In genomic region chr1:39887997-39888396, GRCm38 (mm10) we compare ENCODE assay signal across 26 mouse cellular contexts. TPM values are rescaled to one million over a fixed set of nuclear protein-coding genes. Genes with fewer than 3 reads are reported as not detected.
DNase-seq lines count a peak whose midpoint lies in the region; ATAC-seq lines count a peak whose summit lies in the region.
"Had no signal": no experiment of that assay in that cellular context is flagged by ENCODE, and none has a peak within 500 bp of the region (broad histone marks: within the 10 kb centered on the region; RNA-seq: fewer than 3 reads in every experiment).

No protein-coding gene starts in this region.

- H3K36me3 ChIP-seq in kidney, embryonic 15.5 days, result no peaks in the 10 kb centered on the region
- H3K36me3 ChIP-seq in intestine, embryonic 16.5 days (ENCODE audit: control insufficient read depth, insufficient read depth, low read length), result no peaks in the 10 kb centered on the region
- H3K36me3 ChIP-seq in heart, embryonic 10.5 days, result no peaks in the 10 kb centered on the region
- H3K36me3 ChIP-seq: embryonic facial prominence, embryonic 10.5 days; embryonic facial prominence, embryonic 12.5 days; forebrain, embryonic 10.5 days; forebrain, embryonic 12.5 days; G1E had no signal

- H3K27ac ChIP-seq in kidney, embryonic 15.5 days, result 0 out of 2 replicates have a peak overlapping the region, but pooled peaks have one; percentile 37
- H3K27ac ChIP-seq in intestine, embryonic 16.5 days (ENCODE audit: low read length), result no peak overlapping the region
- no peak overlapping the region for H3K27ac ChIP-seq in heart, embryonic 10.5 days
- H3K27ac ChIP-seq: embryonic facial prominence, embryonic 10.5 days; embryonic facial prominence, embryonic 12.5 days; forebrain, embryonic 10.5 days; forebrain, embryonic 12.5 days had no signal

- no peak overlapping the region for H3K4me2 ChIP-seq in kidney, embryonic 15.5 days
- H3K4me2 ChIP-seq in intestine, embryonic 16.5 days (ENCODE audit: low read depth, low read length), result no peak overlapping the region
- H3K4me2 ChIP-seq: embryonic facial prominence, embryonic 12.5 days; forebrain, embryonic 12.5 days had no signal

- ATAC-seq in kidney, embryonic 15.5 days (replicated peaks; ENCODE audit: low FRiP score), result no peak
- ATAC-seq in intestine, embryonic 16.5 days, result peak; percentile 85
- ATAC-seq: activated CD4-positive, CD25-positive, alpha-beta regulatory T cell, adult 4 months; CD4-positive, CD25-positive, alpha-beta regulatory T cell, adult 4 months; forebrain, embryonic 14.5 days; forebrain, embryonic 16.5 days; Patski had no signal

- 6% methylated on average over 1 of the region's 1 CpGs for WGBS in kidney, embryonic 15.5 days
- WGBS in intestine, embryonic 16.5 days, result 33% methylated on average over 1 of the region's 1 CpGs
- 15% methylated on average over 1 of the region's 1 CpGs for WGBS in heart, embryonic 10.5 days

- H3K4me3 ChIP-seq in kidney, embryonic 15.5 days (replicated peaks), result no peak overlapping the region
- H3K4me3 ChIP-seq in intestine, embryonic 16.5 days (ENCODE audit: low read length), result no peak overlapping the region
- no peak overlapping the region for H3K4me3 ChIP-seq in heart, embryonic 10.5 days
- H3K4me3 ChIP-seq: embryonic facial prominence, embryonic 10.5 days; embryonic facial prominence, embryonic 12.5 days; erythroblast, embryonic 14.5 days; forebrain, embryonic 10.5 days; forebrain, embryonic 12.5 days had no signal

- H3K9me3 ChIP-seq in kidney, embryonic 15.5 days (replicated peaks), result no peaks in the 10 kb centered on the region
- H3K9me3 ChIP-seq in intestine, embryonic 16.5 days (ENCODE audit: control insufficient read depth, low read length), result no peaks in the 10 kb centered on the region
- no peaks in the 10 kb centered on the region for H3K9me3 ChIP-seq in heart, embryonic 10.5 days
- H3K9me3 ChIP-seq: embryonic facial prominence, embryonic 10.5 days; embryonic facial prominence, embryonic 12.5 days; forebrain, embryonic 10.5 days; forebrain, embryonic 12.5 days; G1E had no signal

- no peaks in the 10 kb centered on the region for H3K27me3 ChIP-seq in kidney, embryonic 15.5 days
- H3K27me3 ChIP-seq in intestine, embryonic 16.5 days (replicated peaks; ENCODE audit: control insufficient read depth, insufficient read depth, low read length), result no peaks in the 10 kb centered on the region
- H3K27me3 ChIP-seq in heart, embryonic 10.5 days (ENCODE audit: insufficient read depth, poor library complexity, severe bottlenecking), result no peaks in the 10 kb centered on the region
- H3K27me3 ChIP-seq: CH12.LX; embryonic facial prominence, embryonic 12.5 days; forebrain, embryonic 12.5 days; Patski had no signal

- 0 out of 2 replicates have a peak, but pooled peaks cover 4% of the 10 kb centered on the region for H3K4me1 ChIP-seq in kidney, embryonic 15.5 days
- H3K4me1 ChIP-seq in intestine, embryonic 16.5 days (ENCODE audit: control insufficient read depth, insufficient read depth, low read length), result peaks cover 3% of the 10 kb centered on the region; the same call in 1 of the 2 replicates
- peaks cover 5% of the 10 kb centered on the region; the same call in 1 of the 2 replicates for H3K4me1 ChIP-seq in heart, embryonic 10.5 days
- H3K4me1 ChIP-seq: embryonic facial prominence, embryonic 12.5 days had no signal

- DNase-seq in kidney, adult 8-10 months, result no peak
- DNase-seq in heart, embryonic 10.5 days (ENCODE audit: low spot score), result no peak
- DNase-seq in embryo, embryonic 10 days (ENCODE audit: low spot score), result no peak
- DNase-seq: adrenal gland, adult 8-10 months; adrenal gland, postnatal 14 days; B cell, adult 2 months; cerebellum, adult 11 months; cerebellum, adult 18-20 months; cerebellum, adult 8-10 months; cerebellum, adult 9-11 months; cerebellum, postnatal 14 days; cerebellum, postnatal 36 days had no signal

- no peak overlapping the region for H3K9ac ChIP-seq in kidney, embryonic 15.5 days
- H3K9ac ChIP-seq in intestine, embryonic 16.5 days (ENCODE audit: low read depth, low read length), result no peak overlapping the region
- H3K9ac ChIP-seq: embryonic facial prominence, embryonic 12.5 days; forebrain, embryonic 12.5 days had no signal

RNA-seq across cellular contexts. Expression of gene Map4k4, which starts 12.7 kb away (rescaled TPM):
- polyA plus RNA-seq in kidney, embryonic 15.5 days (2015; fragmentation: Nextera tagmentation; extraction: Ambion mirVana), result 31.0 and 33.5 TPM in 2 replicates
- polyA plus RNA-seq in intestine, embryonic 16.5 days (2015; fragmentation: Nextera tagmentation; extraction: Ambion mirVana), result 10.1 TPM in 2 replicates
- polyA plus RNA-seq in heart, embryonic 10.5 days (2016; fragmentation: Nextera tagmentation; extraction: Ambion mirVana), result 19.0 and 24.7 TPM in 2 replicates
